ENCODE assay signal across 8 mouse cellular contexts in genomic region chr2:60810617-60811016, GRCm38 (mm10).
DNase-seq lines count a peak whose midpoint lies in the region; ATAC-seq and TF ChIP-seq lines count a peak whose summit lies in the region.

No protein-coding gene starts in this region.

- no peak overlapping the region for H3K4me3 ChIP-seq in lung, embryonic 14.5 days (ENCODE audit: low read depth, low read length)
- H3K4me3 ChIP-seq in thymus, adult 2 months (ENCODE audit: control insufficient read depth, insufficient read depth, low read length) = no peak overlapping the region
- no peak overlapping the region for H3K4me3 ChIP-seq in forebrain, embryonic 13.5 days

- H3K36me3 ChIP-seq in lung, embryonic 14.5 days (ENCODE audit: insufficient read depth) = no peaks in the 10 kb centered on the region; the same call in 1 of the 2 replicates
- no peaks in the 10 kb centered on the region for H3K36me3 ChIP-seq in thymus, adult 2 months (ENCODE audit: control insufficient read depth, insufficient read depth, low read length)
- no peaks in the 10 kb centered on the region for H3K36me3 ChIP-seq in forebrain, embryonic 13.5 days (ENCODE audit: poor library complexity, severe bottlenecking)

- peak; percentile 82 for DNase-seq in 3T3-L1 (ENCODE audit: low read depth, low spot score)
- DNase-seq in ES-CJ7 (ENCODE audit: low read depth, low spot score) = peak; percentile 72
- peak; percentile 36 for DNase-seq in gastrocnemius, postnatal 10 days
- DNase-seq in kidney, adult 11 months = peak; percentile 69
- peak; percentile 79 for DNase-seq in lung, embryonic 14.5 days
- DNase-seq in thymus, adult 2 months = peak; percentile 61
- no peak for DNase-seq in cerebellum, adult 11-12 months

- peaks cover 32% of the 10 kb centered on the region; the same call in 1 of the 2 replicates for H3K4me1 ChIP-seq in lung, embryonic 14.5 days (ENCODE audit: insufficient read depth)
- H3K4me1 ChIP-seq in thymus, adult 2 months (replicated peaks; ENCODE audit: control insufficient read depth, insufficient read depth, low read length) = peaks cover 17% of the 10 kb centered on the region
- H3K4me1 ChIP-seq in forebrain, embryonic 13.5 days = no peaks in the 10 kb centered on the region

- no peak overlapping the region for H3K4me2 ChIP-seq in lung, embryonic 14.5 days
- H3K4me2 ChIP-seq in forebrain, embryonic 13.5 days = no peak overlapping the region

- TF ChIP-seq POLR2A in thymus, adult 2 months (IDR thresholded peaks at IDR 0.05; ENCODE audit: control insufficient read depth, extremely low read depth, insufficient read depth, low read length, poor library complexity) = no peak

- H3K9ac ChIP-seq in lung, embryonic 14.5 days = no peak overlapping the region
- H3K9ac ChIP-seq in forebrain, embryonic 13.5 days = no peak overlapping the region

- TF ChIP-seq CTCF in lung, embryonic 14.5 days (IDR thresholded peaks at IDR 0.05; ENCODE audit: low read depth) = peak; percentile 56
- TF ChIP-seq CTCF in thymus, adult 2 months (IDR thresholded peaks at IDR 0.05; ENCODE audit: borderline replicate concordance, control insufficient read depth, extremely low read depth, insufficient read depth, low read length, poor library complexity) = no peak

- H3K27ac ChIP-seq in lung, embryonic 14.5 days (ENCODE audit: low read depth) = peak overlapping the region; percentile 48; the same call in 1 of the 2 replicates
- peak overlapping the region; percentile 22; the same call in 1 of the 2 replicates for H3K27ac ChIP-seq in thymus, adult 2 months (ENCODE audit: control insufficient read depth, insufficient read depth, low read length)
- H3K27ac ChIP-seq in forebrain, embryonic 13.5 days = no peak overlapping the region

- H3K9me3 ChIP-seq in lung, embryonic 14.5 days (ENCODE audit: low read depth, low read length) = no peaks in the 10 kb centered on the region
- H3K9me3 ChIP-seq in forebrain, embryonic 13.5 days (replicated peaks) = no peaks in the 10 kb centered on the region

- peak; percentile 72; the same call in 1 of the 2 replicates for ATAC-seq in lung, embryonic 14.5 days (ENCODE audit: insufficient read depth)
- no peak for ATAC-seq in forebrain, embryonic 13.5 days

- no peaks in the 10 kb centered on the region for H3K27me3 ChIP-seq in lung, embryonic 14.5 days (ENCODE audit: insufficient read depth, low read length)
- no peaks in the 10 kb centered on the region for H3K27me3 ChIP-seq in thymus, adult 2 months (ENCODE audit: control insufficient read depth, insufficient read depth, low read length)
- peaks cover 75% of the 10 kb centered on the region for H3K27me3 ChIP-seq in forebrain, embryonic 13.5 days
